Mouse (Mus musculus): ENCODE results near the gene Gm10428. TPM values are rescaled to one million over a fixed set of nuclear protein-coding genes. Genes with fewer than 3 reads are reported as not detected.
"Not testable (repeated sequence)": the region's sequence is repeated elsewhere in the genome, so short reads cannot be mapped to it uniquely, and the experiment has no call there.

Gm10428 gene
- not detected for total RNA-seq (2022)

DNA sequence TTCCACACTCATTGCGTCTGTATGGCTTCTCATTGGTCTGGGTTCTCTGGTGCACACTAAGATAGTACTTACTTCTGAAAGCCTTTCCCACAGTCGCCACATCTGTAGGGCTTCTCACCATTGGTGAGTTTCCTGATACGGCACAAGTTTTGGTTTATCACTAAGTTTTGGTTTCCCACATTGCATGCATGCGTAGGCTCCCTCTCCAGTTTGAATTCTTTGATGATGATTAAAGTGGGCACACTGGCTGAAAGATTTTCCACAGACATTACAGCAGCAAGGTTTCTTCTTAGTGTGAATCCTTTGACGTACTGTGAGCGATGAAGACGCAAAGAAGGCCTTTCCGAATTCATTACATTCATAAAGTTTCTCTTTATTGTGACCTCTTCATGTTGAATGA lies at the start of gene Gm10428:
Gene Gm10428 (plus strand): TSS at position 321 of the 400 bp plus-strand sequence.
- DNase-seq (ENCODE audit: low spot score in 2 of 2): no peak

DNA sequence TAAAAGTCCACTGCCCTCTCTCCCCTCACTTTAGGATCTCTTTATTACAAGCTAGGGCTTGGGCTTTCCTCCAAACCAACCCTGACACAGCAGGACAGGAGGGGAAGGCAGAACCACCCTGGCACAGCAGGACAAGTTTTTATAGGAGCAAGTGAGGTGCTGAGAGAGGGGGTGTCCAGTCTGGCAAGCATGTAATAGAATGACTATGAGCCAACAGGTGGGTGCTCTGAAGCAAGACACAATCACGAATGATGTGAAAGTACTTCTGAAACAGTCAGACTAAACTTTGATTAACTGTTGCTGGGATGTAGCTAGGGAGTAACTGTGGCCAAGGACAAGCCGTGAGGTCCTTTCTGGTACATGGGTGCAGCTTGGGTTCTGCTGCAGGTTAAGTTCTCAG lies 46.8 kb upstream of the Gm10428 start:
- no peak for DNase-seq (ENCODE audit: low spot score in 2 of 2)

DNA sequence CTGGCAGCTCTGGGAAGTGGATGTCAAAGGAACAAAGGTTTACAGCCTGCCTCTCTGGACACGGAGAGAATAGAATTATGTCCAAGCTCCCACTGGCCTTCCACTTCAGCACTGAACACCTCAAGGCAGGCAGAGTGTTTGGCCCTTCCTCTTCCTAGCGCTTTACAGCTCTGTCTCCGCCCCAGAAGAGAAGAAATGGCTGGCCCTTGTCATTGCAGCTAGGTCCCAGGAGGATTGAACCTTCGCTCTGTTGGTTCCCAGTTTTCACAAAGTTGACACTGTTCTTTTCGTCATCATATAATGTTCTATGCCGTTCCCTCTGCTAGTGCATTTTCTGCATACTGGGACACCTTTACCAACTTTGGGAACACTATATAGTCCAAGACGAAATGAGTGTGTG lies 44.6 kb upstream of the Gm10428 start:
- no peak for DNase-seq (ENCODE audit: low spot score in 2 of 2)

DNA sequence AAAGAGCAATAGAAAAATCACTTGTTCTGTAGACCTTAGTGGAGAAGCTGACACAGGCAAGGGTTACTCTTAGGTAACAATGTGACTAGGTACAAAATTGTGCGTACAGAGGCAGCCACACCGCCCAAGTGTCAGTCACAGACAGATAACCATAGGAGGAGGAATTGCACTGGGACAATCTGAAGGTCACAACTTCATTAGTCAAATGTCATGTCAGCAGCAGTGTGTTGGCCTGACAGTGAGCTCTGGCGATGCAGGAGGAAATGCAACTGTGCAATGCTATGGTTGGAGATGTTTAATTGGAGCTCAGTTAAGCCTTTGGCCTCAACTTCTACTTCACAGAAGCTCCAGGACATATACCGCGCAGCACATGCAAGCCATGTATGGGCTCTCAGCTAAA lies 42.2 kb upstream of the Gm10428 start:
- DNase-seq (ENCODE audit: low spot score in 2 of 2): no peak

DNA sequence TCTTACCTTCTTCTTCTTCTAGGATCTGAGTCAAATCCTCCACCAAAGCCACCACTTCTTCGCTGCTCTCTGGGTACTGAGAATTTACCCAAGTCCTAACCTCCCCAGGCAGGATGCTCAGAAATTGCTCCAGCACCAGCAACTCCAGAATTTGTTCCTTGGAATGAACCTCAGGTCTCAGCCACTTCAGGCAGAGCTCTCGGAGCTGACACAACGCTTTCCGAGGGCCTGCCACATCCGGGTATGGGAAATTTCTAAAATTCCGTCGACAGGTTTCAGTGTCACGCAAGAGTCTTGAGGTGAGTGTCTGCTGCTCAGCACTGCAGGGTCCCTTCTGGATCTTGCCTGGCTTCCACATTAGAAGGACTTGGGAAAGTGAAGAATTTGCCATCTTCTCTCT lies 24.6 kb upstream of the Gm10428 start:
- no peak for DNase-seq (ENCODE audit: low spot score in 2 of 2)

DNA sequence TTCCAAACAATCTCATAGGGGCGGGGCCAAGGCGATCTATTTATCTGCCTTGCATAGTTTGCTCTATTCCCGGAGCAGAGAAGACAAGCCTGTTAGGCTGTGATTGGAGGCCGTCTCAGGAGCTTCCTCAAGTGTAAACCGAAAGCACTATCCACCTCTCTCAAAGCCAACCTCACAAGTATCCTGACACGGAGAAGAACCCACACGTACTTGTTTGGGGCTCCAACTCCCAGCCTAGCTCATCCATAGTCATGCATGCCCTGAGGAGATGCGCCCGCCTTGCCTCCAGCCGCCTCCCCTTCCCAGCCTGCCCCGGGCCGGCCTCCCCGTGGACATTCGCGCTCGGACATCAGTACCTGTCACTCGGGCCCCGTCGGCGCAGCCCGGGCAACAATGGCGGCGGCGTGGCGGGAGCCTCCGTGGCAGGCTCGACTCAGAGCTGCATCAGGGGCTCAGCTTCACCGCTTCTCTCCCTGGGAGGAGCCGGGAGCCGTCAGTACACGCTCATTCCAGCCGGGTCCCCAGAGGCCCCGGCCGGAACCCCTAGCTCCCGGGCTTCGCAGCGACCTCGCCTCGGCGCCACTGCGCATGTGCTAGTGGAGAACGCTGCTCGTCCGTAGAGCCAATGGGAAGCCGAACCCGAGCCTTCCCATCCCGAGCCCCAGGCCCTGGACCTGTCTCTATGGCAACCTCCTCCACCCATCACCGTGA lies 21.4 kb upstream of the Gm10428 start, which contains the start of gene Zfp287:
Gene Zfp287 (minus strand): TSS at position 595 of the 711 bp plus-strand sequence.
- peak; percentile 92 to 93 for DNase-seq (ENCODE audit: low spot score in 2 of 2)

DNA sequence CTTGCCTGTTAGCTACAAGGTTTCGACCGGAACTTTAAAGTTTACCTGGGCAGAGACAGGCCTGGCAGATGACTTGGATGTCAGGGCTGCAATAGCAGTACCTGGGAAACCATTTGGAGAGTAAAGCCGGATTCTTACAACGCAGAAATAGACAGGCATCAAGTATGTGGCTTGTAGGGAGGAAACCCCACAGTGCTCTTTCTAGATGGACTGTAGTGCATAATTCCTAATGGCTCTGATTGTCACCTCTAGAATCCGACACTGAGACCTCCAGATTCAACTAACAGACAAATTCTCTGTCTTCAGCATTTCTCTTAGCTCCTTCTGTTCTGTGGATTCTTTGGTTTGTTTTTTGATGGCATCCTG lies 20.9 kb upstream of the Gm10428 start:
- DNase-seq (ENCODE audit: low spot score in 2 of 2): no peak

DNA sequence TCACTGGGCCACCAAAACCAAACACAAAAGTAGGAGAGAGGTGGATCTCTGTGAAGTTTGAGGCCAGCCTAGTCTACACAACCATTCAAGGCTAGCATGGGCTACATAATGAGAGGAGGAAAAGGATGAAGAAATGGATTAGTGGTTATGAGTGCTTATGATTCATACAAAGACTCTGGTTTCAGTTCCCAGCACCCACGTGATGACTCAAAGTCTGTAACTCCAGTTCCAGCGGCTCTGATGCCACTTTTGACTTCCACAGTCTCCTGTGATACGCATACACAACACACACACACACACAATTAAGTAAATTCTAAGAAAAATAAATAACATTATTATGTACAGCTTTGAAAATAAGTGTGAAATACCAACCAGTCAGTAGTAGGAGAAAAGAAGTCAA lies 20.2 kb upstream of the Gm10428 start:
- no peak for DNase-seq (ENCODE audit: low spot score in 2 of 2)

DNA sequence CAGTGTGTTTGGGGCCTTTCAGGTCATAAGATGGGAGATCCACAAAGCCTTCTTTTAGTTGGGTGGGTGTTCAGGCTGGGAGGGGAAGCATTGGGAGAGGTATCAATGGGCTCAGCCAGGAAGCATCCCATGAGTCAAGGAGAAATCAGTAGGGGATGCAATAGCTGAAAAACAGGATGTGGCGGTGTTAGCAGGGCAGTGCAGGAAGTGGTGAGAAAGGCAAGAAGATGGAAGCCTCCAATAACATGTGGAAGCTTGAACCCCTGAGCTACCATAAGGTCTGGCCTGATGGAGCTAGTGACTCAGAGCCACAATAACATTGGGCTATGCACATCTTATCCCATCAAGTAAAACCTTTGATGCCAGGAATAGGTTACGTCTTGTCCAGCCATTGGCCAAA lies 11.7 kb upstream of the Gm10428 start:
- no peak for DNase-seq (ENCODE audit: low spot score in 2 of 2)

DNA sequence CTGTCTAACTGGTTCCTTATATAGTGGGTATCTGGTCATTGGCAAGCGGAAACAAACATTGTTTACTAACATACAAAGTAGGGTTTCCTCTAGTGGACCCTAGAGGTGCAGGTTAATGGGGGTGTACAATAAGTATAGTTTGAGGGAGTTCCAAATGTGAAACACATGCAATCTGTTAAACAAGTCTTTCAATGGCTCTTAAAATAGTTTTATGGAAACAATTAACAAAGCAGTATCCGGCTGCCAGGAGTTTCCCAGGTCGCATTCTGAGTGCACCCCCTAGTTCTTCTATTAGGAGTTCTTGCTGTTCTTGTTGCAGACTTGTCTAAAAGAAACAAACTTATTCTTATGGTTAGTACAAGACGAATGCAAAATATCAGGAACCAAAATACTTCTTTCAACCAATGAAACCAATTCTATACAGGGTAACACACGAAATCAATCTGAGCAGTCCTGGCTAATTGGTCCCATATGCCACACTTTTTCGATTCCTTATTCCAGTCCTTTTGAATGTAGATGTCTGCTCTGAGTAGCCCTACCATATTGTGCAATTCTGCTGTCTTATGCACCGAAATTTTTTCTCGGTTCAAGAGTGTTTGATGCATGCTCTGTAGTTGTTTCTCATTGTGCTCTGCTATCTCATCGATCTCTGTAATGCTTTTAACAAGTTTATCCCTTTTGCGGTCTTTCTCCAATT lies 10.5 kb upstream of the Gm10428 start:
- DNase-seq (ENCODE audit: low spot score in 2 of 2): no peak

DNA sequence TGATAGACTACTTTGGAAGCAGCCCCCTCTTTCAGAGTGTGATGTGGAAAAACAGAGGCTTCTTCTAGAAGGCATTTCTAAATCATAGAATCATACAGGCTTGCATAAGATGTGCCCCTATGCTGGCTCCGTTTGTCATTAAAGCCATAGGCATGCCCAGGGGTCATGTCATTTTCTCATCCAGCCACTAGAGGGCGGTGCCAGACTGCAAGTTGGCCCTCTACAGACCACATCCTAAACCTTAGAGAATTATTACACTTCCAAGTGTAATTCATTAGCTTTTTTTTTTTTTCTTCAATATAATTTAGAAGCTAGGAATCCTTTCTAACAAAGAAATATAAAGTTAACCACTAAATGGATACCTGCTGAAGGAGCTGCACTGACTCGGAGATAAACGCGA lies 8.8 kb upstream of the Gm10428 start:
- peak; percentile 38 to 68 for DNase-seq (ENCODE audit: low spot score in 2 of 2)

DNA sequence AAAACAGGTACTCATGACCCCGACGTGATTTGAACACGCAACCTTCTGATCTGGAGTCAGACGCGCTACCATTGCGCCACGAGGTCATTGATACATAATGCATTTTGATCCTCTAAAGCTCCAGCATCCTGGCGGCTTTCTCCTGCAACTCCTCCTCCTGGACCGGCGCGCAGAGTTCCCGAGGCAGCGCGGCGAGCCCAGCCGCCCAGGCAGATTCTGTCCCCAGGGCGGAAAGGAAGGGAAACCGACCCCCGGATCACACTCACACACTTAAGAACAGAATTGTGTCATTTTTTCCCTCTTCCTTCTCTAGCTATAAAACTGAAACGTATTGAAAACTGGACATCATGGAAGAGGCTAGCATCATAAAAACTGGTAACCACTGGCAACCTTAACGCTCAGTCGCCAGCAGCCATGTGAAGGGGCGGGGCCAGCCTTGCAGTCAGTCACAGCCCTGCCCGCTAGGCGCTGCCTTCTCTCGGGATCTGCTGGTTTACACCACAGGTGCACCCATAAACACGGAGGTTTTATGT lies 6.8 kb upstream of the Gm10428 start:
- peak; percentile 59 to 71 for DNase-seq (ENCODE audit: low spot score in 2 of 2)

DNA sequence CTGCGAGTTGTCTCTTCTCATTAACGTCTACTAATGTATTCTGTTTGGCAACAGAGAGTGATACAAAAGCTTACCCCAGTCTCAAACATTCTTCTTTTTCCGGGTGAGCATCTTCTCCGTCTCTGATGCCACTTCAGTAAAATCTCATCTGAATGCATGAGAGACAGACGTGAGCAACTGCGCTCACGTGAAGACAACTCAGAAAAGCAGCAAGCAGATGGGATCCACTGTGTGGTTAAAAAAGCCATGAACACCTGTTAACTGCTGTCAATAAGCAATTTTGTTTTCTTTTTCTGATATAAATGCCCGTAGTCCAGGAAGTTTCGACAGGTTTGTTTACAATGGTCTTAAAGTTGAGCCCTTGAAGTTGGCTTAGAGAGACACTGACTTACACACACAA lies 5.7 kb upstream of the Gm10428 start:
- DNase-seq (ENCODE audit: low spot score in 2 of 2): no peak

DNA sequence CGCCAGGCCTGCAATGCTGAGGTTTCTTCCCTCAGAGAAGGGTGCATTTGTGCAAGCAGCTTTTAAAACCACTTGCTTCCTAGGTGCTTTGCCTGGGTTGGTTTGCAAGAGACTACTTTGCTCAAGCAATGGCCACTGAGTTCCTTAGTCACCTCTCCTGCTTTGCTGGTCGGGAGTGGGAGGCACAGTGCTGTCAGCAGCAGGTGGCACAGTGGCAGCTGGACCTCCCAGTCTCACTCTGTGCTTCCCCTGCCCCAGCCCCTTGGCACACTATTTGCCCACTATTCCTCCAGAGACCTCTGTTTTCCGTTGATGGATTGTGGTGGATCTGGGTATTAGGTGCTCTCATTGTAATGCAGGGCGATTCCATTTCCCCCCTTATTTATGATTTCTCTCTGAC lies 4.8 kb upstream of the Gm10428 start:
- no peak for DNase-seq (ENCODE audit: low spot score in 2 of 2)

DNA sequence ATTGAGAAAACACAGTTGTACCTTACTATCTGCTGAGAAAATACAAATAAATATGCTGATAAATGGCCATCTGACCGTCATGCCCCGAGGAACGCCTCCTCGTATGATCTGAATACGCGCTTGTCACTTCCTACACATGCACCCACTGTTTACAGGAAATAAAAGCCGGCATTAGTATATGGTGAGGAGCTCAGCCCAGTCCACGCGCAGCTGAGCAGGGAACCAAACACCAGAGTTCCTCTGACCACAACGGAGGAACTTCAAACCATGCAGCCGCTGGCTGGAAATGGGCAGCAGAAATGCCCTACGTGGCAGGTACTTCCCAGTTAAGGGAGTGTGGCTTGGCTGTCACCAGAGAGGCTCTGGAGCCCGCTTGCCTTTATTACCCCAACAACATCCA lies 3.5 kb upstream of the Gm10428 start:
- not testable (repeated sequence) for DNase-seq (ENCODE audit: low spot score in 2 of 2)

DNA sequence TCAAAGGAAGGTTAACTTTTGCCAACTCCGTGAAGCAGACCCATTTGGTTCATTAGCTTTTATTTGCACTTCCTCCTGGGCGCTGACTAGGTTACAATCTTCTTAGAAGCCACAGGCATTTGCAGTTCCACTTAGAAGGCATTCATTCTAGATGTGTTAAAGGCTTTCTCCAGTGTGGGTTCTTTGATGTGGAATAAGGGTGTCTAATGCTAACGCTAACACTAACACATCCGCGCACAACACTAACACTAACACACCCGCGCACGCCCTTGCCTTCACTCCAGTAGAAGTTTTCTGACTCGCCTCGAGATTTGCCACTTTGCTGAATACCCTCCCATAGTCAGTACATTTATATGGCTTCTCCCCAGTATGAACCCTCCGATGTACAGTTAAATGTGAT lies 709 bp upstream of the Gm10428 start:
- DNase-seq (ENCODE audit: low spot score in 2 of 2): no peak

DNA sequence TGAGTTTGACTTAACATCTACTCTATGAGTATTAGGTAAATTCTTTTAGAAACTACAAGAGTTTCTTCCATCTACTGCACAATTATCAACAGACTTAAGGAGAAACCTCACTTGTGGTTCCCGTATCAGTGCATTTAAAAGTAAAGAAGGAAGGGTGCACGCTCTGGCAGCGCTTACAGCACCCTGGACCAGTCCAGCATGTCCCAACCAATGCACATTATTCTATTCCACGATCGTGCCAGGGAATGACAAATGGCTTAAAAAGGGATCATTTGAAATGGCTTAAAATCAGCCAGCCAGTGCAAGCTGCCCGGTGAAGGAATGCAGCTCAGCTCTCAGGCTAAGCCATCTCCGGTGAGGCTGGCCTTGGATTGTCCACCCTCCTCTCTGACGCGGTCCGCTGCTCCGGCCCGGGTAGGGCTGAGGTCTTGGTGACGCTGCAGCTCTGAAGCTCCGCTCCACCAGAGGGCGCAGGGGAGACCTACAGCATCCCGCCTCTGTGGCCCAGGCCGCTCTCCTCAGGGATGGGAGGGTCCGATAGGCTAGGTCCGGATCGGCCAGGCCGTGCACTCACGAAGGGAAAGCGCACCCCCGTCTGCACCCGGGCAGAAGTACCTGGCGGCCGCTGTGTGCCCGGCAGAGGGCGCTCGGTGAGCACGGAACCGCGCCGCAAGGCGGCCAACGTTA lies 3.7 kb downstream of the Gm10428 start:
- peak; percentile 88 to 92 for DNase-seq (ENCODE audit: low spot score in 2 of 2)

DNA sequence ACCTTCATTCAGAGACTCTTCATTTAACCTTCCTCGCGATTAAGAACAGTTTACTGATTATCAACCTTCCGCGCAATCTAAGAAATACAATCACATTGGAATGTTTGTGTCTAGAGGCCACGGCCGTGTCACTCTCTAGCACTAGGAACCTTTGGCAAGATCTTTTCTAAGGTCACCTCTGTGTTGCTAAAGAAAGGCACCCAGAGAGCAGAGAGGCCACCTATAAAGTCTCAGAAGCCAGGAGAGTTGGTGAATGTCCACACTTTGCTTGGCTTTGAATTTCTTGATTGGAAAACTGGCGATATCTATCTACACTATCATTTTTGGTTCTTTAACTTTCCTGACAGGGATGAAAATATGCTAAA lies 4.2 kb downstream of the Gm10428 start:
- DNase-seq (ENCODE audit: low spot score in 2 of 2): no peak

DNA sequence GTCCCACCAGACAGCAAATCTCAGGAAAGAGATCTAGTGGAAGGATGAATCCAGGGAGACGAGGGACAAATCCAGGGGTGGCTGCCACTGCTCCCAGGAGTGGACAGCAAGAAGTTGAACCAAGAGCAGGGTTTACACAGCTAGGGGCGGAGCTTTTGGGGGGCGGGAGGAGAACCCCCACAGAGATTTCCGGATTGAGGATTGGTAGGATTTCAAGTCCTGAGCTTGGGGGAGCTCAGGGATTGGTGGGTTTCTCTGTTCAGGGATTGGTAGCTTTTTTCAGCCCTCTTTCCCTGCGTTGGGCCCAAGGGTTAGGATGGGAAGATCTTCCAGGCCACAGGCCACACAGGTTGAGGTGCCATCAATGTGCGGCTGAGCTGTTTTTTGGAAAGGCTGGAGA lies 5.0 kb downstream of the Gm10428 start:
- DNase-seq (ENCODE audit: low spot score in 2 of 2): no peak

DNA sequence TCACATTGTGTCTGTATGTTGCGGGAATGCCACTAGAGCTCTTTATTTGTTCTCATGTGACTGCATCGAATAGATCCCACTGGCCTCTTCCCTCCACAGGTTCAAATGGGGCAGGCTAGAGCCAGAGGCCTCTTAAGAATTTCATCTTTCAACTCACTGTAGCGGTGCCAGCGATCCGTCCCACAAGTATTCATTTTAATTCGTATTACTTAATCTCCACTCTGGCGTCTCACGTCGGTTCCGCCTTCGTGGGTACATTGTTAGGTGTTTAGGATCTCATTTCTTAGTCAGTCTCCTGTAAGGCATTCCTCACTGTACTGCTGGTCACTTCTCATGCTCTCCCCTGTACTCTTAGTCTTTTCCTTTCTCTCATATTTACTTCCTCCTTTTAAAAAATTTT lies 5.6 kb downstream of the Gm10428 start:
- no peak for DNase-seq (ENCODE audit: low spot score in 2 of 2)

DNA sequence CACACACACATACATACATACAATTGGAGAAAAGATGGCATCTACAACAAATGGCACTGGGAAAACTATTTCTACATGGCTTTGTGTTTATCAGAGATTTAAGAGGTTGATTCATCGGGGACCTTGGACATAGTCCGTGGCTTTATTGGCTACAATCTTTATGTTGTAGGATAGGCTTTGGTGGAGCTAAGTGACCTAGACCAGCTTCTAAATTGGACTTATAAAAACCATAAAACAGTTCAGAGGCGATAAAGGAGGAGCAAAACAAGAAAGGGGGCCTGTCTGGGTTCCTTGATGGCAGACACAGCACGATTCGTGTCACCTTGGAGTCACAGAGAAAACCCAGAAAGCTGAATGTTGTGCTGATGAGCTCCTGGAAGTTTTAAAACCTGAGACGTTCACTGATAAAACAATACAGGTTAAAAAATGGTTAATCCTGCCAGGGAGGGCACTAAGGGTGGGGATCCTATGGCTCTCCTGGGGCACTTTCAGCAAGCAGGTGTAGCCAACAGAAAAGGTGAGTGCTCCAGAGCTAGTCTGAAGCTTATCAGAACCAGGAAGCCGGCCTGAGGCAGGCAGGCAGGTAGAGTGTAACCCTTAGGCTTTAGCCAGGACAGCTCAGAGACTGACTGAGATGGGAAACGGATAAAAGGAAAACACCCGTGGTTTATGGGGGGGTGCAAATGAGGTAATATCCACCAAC lies 8.0 kb downstream of the Gm10428 start:
- DNase-seq (ENCODE audit: low spot score in 2 of 2): no peak

DNA sequence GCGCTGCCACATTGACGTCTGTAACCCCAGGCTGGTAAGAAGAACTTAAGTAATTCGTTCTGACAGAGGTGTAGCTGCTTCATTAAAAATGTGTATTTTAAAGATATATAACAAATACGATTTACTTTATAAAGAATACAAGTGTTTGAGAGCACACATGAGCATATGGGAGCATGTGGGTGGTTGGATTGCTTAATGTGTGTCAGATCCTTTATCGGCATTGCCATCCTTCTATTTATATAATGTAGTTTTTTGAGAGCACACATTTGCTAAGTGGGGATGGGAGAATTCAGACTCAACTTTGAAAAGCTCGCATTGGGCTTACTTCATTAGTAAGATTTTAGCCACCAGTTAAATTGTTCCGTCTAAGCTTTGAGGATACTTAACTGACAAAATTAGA lies 23.6 kb downstream of the Gm10428 start:
- DNase-seq (ENCODE audit: low spot score in 2 of 2): no peak

Measured in layer of hippocampus, adult 8-10 months (tissue).